Mouse (Mus musculus) CD4-positive helper T cell, adult 2 months (primary cell): ENCODE data around the gene Adora2a.

Experiments used
- DNase-seq: peaks from one replicate; pipeline ENCODE4 v3.0.0-alpha.2; 2012; ENCODE audit warnings: low read depth, missing footprints, low spot score

Gene Adora2a

GRCm38 (mm10) chr10:75312361-75312760 lies 4.3 kb upstream of the Adora2a start:
- no peak for DNase-seq

GRCm38 (mm10) chr10:75314190-75314980 lies 2.3 kb upstream of the Adora2a start:
- no peak for DNase-seq

- no peak for DNase-seq
Observed at GRCm38 (mm10) chr10:75315756-75316155, 921 bp upstream of the Adora2a start.

- peak; percentile 75 for DNase-seq
Observed at GRCm38 (mm10) chr10:75316472-75316871, 205 bp upstream of the Adora2a start.

- DNase-seq, result peak; percentile 76
Observed at GRCm38 (mm10) chr10:75316908-75317761, 458 bp downstream of the Adora2a start.

GRCm38 (mm10) chr10:75318206-75318605 lies 1.5 kb downstream of the Adora2a start:
- peak; percentile 21 for DNase-seq

- DNase-seq, result peak; percentile 84
Observed at GRCm38 (mm10) chr10:75320321-75320720, 3.6 kb downstream of the Adora2a start.

- no peak for DNase-seq
Observed at GRCm38 (mm10) chr10:75322966-75323365, 6.3 kb downstream of the Adora2a start.

- no peak for DNase-seq
Observed at GRCm38 (mm10) chr10:75323986-75324385, 7.3 kb downstream of the Adora2a start.

- no peak for DNase-seq
Observed at GRCm38 (mm10) chr10:75324391-75324790, 7.7 kb downstream of the Adora2a start.

- no peak for DNase-seq
Observed at GRCm38 (mm10) chr10:75325821-75326220, 9.1 kb downstream of the Adora2a start.

- DNase-seq, result peak; percentile 87
Observed at GRCm38 (mm10) chr10:75326553-75326952, 9.9 kb downstream of the Adora2a start.

- DNase-seq, result no peak
Observed at GRCm38 (mm10) chr10:75327081-75327480, 10.4 kb downstream of the Adora2a start.

- no peak for DNase-seq
Observed at GRCm38 (mm10) chr10:75328201-75328704, 11.6 kb downstream of the Adora2a start.

- DNase-seq, result no peak
Observed at GRCm38 (mm10) chr10:75332268-75332667, 15.6 kb downstream of the Adora2a start.

- DNase-seq, result no peak
Observed at GRCm38 (mm10) chr10:75333176-75333776, 16.6 kb downstream of the Adora2a start.

- no peak for DNase-seq
Observed at GRCm38 (mm10) chr10:75334175-75334574, 17.5 kb downstream of the Adora2a start.

- no peak for DNase-seq
Observed at GRCm38 (mm10) chr10:75335075-75335474, 18.4 kb downstream of the Adora2a start.

- DNase-seq, result no peak
Observed at GRCm38 (mm10) chr10:75337231-75337630, 20.6 kb downstream of the Adora2a start.

- no peak for DNase-seq
Observed at GRCm38 (mm10) chr10:75338852-75339251, 22.2 kb downstream of the Adora2a start.

GRCm38 (mm10) chr10:75339377-75339776 lies 22.7 kb downstream of the Adora2a start:
- no peak for DNase-seq

- DNase-seq, result no peak
Observed at GRCm38 (mm10) chr10:75341936-75342335, 25.3 kb downstream of the Adora2a start.
